Mouse (Mus musculus) kidney, adult 2 months (tissue): ENCODE measurements around the gene Cers6.

Experiments
- CTCF ChIP-seq: fragments of 200-500 bp; conservative IDR thresholded peaks from 2 replicates; pipeline ENCODE4 v1.5.1; 2011; ENCODE audit warnings: low read depth, mild to moderate bottlenecking, control low read depth, low read length, moderate library complexity, mixed read lengths; ENCODE audit not compliant: insufficient read depth, insufficient read length
- POLR2A ChIP-seq: fragments of 200-500 bp; IDR thresholded peaks from one replicate; pipeline ENCODE4 v1.6.1; 2011; ENCODE audit warnings: low read depth, low read length, control low read depth

DNA sequence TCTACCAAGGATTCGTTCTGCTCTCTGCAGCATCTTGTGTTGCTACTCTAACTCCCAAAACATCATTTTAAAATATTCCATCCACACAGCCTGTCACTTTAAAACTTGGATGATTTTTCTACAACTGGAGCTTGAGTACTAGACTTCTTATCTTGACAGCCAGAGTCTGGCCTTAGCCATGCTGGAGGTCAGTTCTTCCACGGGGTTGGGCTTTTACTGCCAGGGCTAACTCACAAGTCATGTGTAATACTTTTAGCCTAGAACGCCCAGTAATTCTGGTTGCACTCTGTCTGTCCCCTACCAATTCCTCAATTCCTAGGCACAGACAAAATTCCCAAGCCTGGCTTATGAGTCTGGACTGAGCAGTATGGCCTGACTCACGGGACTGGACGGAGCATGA, 88.5 kb downstream of the Cers6 start:
- TF ChIP-seq CTCF, result no peak
- no peak for TF ChIP-seq POLR2A
